Mouse (Mus musculus) megakaryocyte, embryonic 14.5 days (primary cell): ENCODE measurements around the gene Smug1. TPM values are rescaled to one million over a fixed set of nuclear protein-coding genes. Genes with fewer than 3 reads are reported as not detected.
A peak's percentile ranks its signal among the peaks of the same experiment; 100 is the strongest.

ENCODE experiments used
- H3K27me3 ChIP-seq: replicated peaks from 2 replicates; pipeline ENCODE3; 2012; ENCODE audit warnings: inconsistent platforms
- H3K36me3 ChIP-seq: replicated peaks from 2 replicates; pipeline ENCODE3; 2012; ENCODE audit warnings: low read length, inconsistent platforms, mixed read lengths
- H3K4me1 ChIP-seq: 2 replicates; pipeline ENCODE4 v1.6.1; 2012; ENCODE audit warnings: inconsistent platforms
- H3K4me3 ChIP-seq: replicated peaks from 2 replicates; pipeline ENCODE3; 2012; ENCODE audit warnings: moderate library complexity, mild to moderate bottlenecking, inconsistent platforms
- H3K9me3 ChIP-seq: 2 replicates; pipeline ENCODE4 v1.6.1; 2012; ENCODE audit warnings: inconsistent platforms
- FLI1 ChIP-seq: IDR thresholded peaks from 2 replicates; pipeline ENCODE4 v1.6.1; 2012; ENCODE audit warnings: low read length, inconsistent platforms, mixed read lengths
- GATA1 ChIP-seq: IDR thresholded peaks from 3 replicates; pipeline ENCODE4 v1.6.1; 2012; ENCODE audit warnings: mixed read lengths, low read length, inconsistent platforms, borderline replicate concordance
- polyA plus RNA-seq: library from polyadenylated mRNA; stranded (reverse); fragments of >175 nt; gene quantifications from 2 replicates; pipeline ENCODE4 v1.2.3, GENCODE M21; 2012; ENCODE audit warnings: low replicate concordance; ENCODE audit not compliant: insufficient read depth

The Smug1 gene
- polyA plus RNA-seq, 1 experiment = 2.1 TPM

DNA sequence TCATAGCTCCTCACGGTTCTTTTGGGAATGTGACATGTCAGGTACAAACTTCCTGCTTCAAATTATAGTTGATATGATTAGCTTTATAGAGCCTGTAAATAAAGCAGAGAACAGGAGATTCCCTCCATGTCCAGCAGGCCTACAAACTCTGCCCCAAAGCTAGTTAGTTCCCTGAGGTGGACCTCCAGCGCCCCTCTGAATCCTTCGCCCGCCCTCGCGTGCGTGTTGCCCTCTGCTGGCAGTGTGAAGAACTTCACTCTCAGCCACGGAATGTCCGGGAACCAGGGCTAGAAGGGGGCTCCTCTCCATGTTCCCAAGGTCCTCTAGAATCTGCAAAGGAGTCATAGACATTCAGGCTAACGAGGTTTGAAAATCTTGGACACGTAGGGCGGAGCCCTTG lies 11.2 kb upstream of the Smug1 start:
- Histone ChIP-seq H3K36me3 (no peaks in the 10 kb centered on the region), H3K4me1 (peaks cover 46% of the 10 kb centered on the region), H3K9me3 (no peaks in the 10 kb centered on the region), H3K4me3 (peak overlapping the region; percentile 89), H3K27me3 (peaks cover 84% of the 10 kb centered on the region)
- TF ChIP-seq GATA1 = no peak
- TF ChIP-seq FLI1 = no peak

DNA sequence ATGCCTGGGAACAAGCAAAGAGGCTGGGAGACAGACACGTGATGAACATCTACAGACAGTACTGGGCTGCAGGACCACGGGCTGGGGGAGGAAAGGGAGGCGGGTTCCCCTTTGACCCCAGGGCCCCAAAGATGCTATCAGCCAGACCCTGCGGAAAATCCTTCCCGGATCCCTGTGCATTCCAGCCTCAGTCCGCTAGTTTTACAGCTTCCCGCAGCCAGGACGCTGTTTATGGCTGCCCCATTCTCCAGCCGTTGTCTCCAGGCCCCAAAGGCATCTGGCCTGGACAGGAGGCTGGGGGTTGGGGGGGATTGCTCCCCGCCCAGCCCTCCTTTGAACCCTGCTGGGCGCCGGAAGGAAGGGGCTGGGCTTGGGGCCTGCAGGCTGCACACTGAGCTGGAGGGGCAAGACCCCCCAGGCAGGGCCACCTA lies 10.7 kb upstream of the Smug1 start:
- Histone ChIP-seq H3K4me1 (peaks cover 41% of the 10 kb centered on the region), H3K36me3 (no peaks in the 10 kb centered on the region), H3K4me3 (peak overlapping the region; percentile 89), H3K27me3 (peaks cover 86% of the 10 kb centered on the region), H3K9me3 (no peaks in the 10 kb centered on the region)
- no peak for TF ChIP-seq FLI1
- TF ChIP-seq GATA1 = no peak

DNA sequence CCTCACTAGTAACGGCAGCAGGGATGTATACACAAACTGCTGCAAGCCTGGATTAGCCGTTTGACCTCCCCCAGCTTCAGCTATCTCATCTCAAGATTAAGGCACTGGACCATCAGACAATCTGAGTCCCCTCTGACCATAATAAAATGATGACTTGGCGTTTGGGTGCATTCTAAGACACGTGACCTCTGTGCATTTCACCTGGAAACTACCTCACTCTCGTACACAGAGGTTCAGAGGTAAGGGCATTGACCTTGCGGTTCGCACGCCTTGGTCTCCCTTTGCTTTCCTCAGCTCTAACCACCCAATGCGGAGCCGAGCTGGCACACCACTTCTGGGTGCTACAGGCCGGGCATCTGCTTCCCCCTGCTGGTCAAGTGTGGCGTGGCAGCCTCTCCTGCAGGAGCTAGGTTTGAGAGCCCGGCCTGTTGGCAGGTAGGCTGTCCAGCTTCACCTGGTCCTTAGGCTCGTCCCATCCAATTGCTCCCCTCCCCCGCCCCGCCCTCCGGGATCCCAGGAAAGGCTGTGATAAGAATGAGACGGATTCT lies 10.1 kb upstream of the Smug1 start:
- Histone ChIP-seq H3K36me3 (no peaks in the 10 kb centered on the region), H3K27me3 (peaks cover 92% of the 10 kb centered on the region), H3K9me3 (no peaks in the 10 kb centered on the region), H3K4me3 (peak overlapping the region; percentile 89), H3K4me1 (peaks cover 41% of the 10 kb centered on the region)
- no peak for TF ChIP-seq FLI1
- no peak for TF ChIP-seq GATA1

DNA sequence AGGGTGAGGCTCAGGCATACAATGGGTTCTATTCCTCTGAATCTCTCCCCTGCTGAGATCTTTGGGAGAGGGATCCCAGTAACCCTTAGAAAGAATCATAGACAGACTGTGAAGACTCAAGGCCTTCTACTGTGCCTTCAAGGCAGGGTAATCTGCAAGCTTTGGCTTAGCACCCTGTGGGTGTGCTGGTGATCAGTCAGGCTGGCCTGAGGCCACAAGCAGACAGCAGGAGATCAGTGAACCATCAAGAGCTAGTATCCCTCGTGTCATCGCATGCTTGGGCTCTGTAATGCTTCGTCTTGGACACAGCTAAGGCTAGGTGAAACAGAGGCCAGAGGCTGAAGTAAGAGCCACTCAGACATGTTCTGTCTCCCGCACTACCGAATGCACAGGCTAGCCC lies 6.4 kb upstream of the Smug1 start:
- peaks cover 62% of the 10 kb centered on the region for H3K4me1 ChIP-seq
- peaks cover 5% of the 10 kb centered on the region for H3K9me3 ChIP-seq
- TF ChIP-seq GATA1 = no peak
- TF ChIP-seq FLI1 = no peak
- H3K36me3 ChIP-seq = no peaks in the 10 kb centered on the region
- no peak overlapping the region for H3K4me3 ChIP-seq
- peaks cover 94% of the 10 kb centered on the region for H3K27me3 ChIP-seq

DNA sequence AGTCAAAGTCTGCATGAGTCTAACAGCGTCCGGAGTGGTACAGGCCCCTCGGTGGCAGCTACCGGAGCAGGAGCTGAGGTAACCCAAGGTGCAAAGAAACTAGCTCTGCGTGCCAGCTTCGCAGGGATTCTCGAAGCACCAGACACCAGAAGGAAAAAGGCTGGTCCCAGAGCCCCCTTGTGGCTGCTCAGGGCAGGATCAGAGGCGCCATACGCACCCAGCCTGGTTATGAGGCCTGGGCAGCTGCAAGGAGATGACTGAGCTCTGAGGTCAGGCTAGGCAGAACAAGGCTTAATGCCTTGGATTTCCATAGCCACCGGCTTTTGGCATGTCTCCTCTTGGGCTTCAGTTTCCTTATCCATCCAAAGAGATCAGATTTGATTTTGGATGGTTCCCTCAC lies 5.6 kb upstream of the Smug1 start:
- no peak for TF ChIP-seq GATA1
- no peak for TF ChIP-seq FLI1
- H3K4me1 ChIP-seq = peaks cover 61% of the 10 kb centered on the region
- no peak overlapping the region for H3K4me3 ChIP-seq
- H3K9me3 ChIP-seq = peaks cover 5% of the 10 kb centered on the region
- peaks cover 98% of the 10 kb centered on the region for H3K27me3 ChIP-seq
- H3K36me3 ChIP-seq = no peaks in the 10 kb centered on the region

DNA sequence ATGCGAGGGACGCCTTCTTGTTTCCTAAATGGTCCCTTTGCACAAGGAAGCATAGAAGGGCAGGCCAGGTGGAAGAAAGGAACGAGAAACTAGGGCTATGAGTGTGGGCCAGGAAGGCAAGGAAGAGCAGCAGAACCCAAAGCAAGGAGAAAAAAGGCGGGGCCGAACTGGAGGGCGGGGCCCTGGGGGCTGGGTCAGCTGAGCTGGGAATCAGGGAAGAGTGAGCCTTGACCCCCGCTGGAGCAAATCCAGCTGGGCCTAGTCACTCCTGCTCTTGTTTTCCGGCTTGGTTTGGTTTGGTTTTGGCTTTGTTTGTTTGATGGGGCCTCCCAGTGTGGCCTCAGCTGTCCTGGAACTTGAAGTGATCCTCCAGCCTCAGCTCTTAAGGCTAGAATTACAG lies 4.4 kb upstream of the Smug1 start:
- Histone ChIP-seq H3K4me3 (no peak overlapping the region), H3K36me3 (no peaks in the 10 kb centered on the region), H3K27me3 (peaks cover 100% of the 10 kb centered on the region), H3K9me3 (peaks cover 5% of the 10 kb centered on the region), H3K4me1 (peaks cover 51% of the 10 kb centered on the region)
- TF ChIP-seq GATA1 = no peak
- TF ChIP-seq FLI1 = no peak

DNA sequence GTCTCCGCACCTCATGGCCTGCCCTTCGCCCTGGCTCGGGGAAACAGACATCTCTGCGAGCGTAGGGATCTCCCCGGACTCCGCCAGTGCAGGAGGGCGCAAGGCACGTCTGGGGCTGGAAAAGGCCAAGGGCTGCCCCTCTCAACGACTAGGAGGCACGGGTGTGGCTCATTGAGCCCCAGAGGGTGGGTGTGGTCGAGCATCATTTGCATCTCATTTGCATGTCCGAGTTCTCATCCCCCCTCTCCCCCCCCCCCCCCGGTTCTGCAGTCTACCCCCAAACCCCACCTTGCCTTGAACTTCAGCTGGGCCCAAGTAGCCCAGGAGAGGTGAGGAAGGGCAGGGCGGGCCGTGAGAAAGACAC lies 3.4 kb upstream of the Smug1 start:
- Histone ChIP-seq H3K4me3 (peak overlapping the region; percentile 79), H3K27me3 (peaks cover 98% of the 10 kb centered on the region), H3K9me3 (peaks cover 5% of the 10 kb centered on the region), H3K4me1 (peaks cover 58% of the 10 kb centered on the region), H3K36me3 (no peaks in the 10 kb centered on the region)
- TF ChIP-seq GATA1 (no peak), FLI1 (no peak)

DNA sequence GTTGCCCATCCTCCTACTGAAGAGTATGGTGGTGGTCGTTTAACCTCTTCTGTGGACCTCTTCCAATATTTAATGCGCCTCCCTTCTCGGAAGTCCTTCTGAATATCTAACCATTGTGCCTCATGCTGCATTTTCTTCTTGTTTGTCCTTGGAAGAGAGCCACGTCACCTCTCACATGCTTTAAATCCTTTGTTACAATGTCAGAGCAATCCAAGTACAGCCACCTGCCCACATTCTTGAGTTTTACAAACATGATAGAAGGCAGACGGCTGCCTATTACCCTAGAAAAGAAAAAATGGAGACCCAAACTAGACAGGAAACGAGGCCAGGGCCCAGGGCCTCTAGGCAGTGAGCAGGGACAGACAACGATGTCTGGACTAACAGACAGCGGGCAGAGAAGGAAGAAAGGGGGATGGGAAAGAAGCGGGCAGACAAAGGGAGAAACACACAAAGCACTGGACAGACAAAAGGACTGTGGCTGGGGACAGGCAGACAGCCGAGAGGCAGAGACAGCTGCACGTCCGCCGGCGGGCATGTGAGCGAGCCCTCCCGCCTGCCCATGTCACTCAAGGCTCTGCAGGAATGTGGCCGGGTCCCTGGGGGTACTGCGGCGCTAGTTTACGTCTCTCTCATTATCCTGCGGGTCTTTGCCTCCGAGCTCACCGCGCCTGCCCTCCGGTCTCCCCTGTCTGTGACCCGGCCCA lies 2.9 kb upstream of the Smug1 start:
- TF ChIP-seq FLI1 (no peak), GATA1 (no peak)
- Histone ChIP-seq H3K36me3 (no peaks in the 10 kb centered on the region), H3K4me3 (peak overlapping the region; percentile 90), H3K27me3 (peaks cover 93% of the 10 kb centered on the region), H3K9me3 (peaks cover 5% of the 10 kb centered on the region), H3K4me1 (peaks cover 64% of the 10 kb centered on the region)

DNA sequence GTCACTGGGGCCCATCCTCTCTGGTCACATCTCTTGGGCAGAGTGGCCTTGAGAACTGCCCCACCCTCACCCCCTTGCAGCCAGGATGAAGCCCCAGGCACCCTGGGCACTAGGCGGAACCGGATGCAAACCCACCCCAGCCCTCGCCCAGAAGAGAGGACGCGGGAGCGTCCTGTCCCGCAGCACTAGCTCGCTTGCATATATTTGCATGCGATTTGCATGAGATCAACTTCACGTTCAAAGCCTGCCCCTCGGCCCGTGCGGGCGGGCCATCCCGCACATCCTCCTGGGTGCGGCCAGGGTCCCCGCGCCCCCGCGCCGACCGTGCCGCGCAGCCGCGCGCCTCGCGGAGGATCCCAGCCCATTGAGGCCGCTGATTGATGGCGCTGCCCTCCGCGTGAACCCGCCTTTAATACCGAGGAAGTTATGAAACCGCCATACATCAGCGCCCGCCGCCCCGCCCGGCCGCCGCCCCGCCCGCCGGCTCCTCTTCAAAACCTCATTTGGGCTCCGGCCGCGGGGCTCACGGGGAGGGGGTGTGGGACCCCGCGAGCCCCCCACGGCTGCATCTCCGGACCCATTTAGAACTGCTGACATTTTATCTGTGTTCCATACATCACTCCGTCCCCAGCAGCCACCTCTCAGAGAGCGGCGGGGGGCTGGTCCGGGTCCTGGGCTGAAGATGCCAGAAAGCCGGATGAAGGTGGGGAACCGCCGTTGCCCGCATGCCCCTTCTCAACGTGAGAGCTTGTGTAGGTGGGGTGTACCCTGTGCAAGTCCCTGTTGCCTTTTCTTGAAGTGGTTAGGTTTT lies 2.1 kb upstream of the Smug1 start:
- no peaks in the 10 kb centered on the region for H3K36me3 ChIP-seq
- TF ChIP-seq GATA1 = no peak
- no peak for TF ChIP-seq FLI1
- H3K27me3 ChIP-seq = peaks cover 85% of the 10 kb centered on the region
- H3K9me3 ChIP-seq = peaks cover 5% of the 10 kb centered on the region
- peaks cover 71% of the 10 kb centered on the region for H3K4me1 ChIP-seq
- peak overlapping the region; percentile 90 for H3K4me3 ChIP-seq

DNA sequence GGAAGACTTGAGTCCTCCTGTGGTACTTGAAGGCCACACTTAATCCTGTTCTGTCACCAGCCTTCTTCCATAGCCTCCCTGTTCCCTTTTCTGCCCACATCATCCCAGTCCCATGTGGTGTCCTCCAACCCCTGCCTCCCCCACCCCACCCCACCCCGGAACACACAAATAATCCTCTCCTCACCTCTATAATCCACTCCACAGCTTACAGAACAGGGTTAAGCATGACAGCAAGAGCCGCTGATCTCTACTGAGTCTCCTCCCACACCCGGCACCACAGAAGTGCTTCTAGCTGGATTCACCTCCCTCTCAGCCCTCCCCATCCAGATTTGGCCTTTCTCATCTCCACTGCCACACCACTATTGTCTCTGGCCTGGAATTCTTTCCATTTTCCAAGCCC lies 894 bp upstream of the Smug1 start:
- peaks cover 79% of the 10 kb centered on the region for H3K4me1 ChIP-seq
- H3K9me3 ChIP-seq = peaks cover 5% of the 10 kb centered on the region
- H3K27me3 ChIP-seq = peaks cover 73% of the 10 kb centered on the region
- peak overlapping the region; percentile 12 for H3K4me3 ChIP-seq
- no peaks in the 10 kb centered on the region for H3K36me3 ChIP-seq
- TF ChIP-seq GATA1 (no peak), FLI1 (no peak)
